Comparison of ENCODE assay signal across 14 mouse cellular contexts in the genomic region with DNA sequence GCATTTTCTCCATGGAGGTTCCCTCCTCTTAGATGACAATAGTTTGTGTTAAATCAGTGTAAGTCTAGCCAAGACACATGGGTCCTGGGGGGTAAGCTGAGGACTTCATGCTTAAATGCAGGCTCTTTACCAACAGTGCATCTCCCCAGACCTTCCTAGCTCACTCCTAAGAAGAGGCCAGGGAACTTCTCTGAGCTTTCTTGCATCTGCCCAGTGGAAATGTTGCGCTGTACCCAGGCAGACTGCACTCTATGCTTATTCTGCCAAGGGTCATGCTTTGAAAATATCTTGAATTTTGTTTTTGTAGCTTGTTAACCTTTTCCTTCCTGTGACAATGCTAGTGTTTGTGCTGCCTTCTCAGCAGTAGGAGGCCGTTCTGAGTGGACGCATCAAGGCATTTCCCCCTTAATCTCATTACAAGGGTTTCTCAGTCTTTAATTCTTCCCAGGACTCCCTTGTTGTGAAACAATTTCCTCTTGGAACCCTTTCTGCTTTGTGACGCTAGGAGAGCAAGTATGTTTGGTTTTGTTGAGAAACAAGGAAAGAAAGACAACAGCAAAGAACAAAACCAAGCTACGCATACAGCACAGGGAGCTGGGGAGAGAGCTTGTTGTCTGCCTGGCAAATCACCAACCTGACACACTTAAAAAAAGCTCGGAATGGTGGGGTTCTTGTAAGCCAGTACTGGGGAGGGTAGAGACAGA.
A peak's percentile ranks its signal among the peaks of the same experiment; 100 is the strongest.
DNase-seq lines count a peak whose midpoint lies in the region; ATAC-seq and TF ChIP-seq lines count a peak whose summit lies in the region.
"Had no signal": no experiment of that assay in that cellular context is flagged by ENCODE, and none has a peak within 500 bp of the region (broad histone marks: within the 10 kb centered on the region; RNA-seq: fewer than 3 reads in every experiment).

No protein-coding gene starts in this region.

- H3K4me3 ChIP-seq in heart, adult 2 months = no peak overlapping the region
- no peak overlapping the region for H3K4me3 ChIP-seq in midbrain, embryonic 10.5 days
- no peak overlapping the region for H3K4me3 ChIP-seq in midbrain, embryonic 16.5 days (ENCODE audit: low read depth, low read length)
- no peak overlapping the region for H3K4me3 ChIP-seq in heart, embryonic 16.5 days (ENCODE audit: low read length)
- no peak overlapping the region for H3K4me3 ChIP-seq in midbrain, embryonic 15.5 days
- H3K4me3 ChIP-seq: neural tube, embryonic 12.5 days; stomach, embryonic 15.5 days had no signal

- no peak overlapping the region for H3K9ac ChIP-seq in heart, adult 2 months (ENCODE audit: low read depth, low read length)
- H3K9ac ChIP-seq in midbrain, embryonic 16.5 days (ENCODE audit: low read depth, low read length) = no peak overlapping the region
- no peak overlapping the region for H3K9ac ChIP-seq in heart, embryonic 16.5 days (ENCODE audit: low read length)
- H3K9ac ChIP-seq in midbrain, embryonic 15.5 days = no peak overlapping the region
- H3K9ac ChIP-seq: lung, embryonic 14.5 days; neural tube, embryonic 12.5 days; stomach, embryonic 15.5 days had no signal

- no peak for TF ChIP-seq POLR2A in heart, adult 2 months (IDR thresholded peaks at IDR 0.05; ENCODE audit: insufficient read depth, low read depth, low read length)

- peak overlapping the region; percentile 64 for H3K27ac ChIP-seq in heart, adult 2 months
- H3K27ac ChIP-seq in midbrain, embryonic 10.5 days (replicated peaks) = 0 out of 2 replicates have a peak overlapping the region, but pooled peaks have one; percentile 23
- H3K27ac ChIP-seq in midbrain, embryonic 16.5 days (ENCODE audit: low read length) = no peak overlapping the region
- H3K27ac ChIP-seq in heart, embryonic 16.5 days (ENCODE audit: low read length) = peak overlapping the region; percentile 37; the same call in 1 of the 2 replicates
- H3K27ac ChIP-seq in midbrain, embryonic 15.5 days = peak overlapping the region; percentile 22; the same call in 1 of the 2 replicates
- H3K27ac ChIP-seq: neural tube, embryonic 12.5 days; stomach, embryonic 15.5 days had no signal

- no peak for ATAC-seq in midbrain, embryonic 16.5 days
- no peak for ATAC-seq in heart, embryonic 16.5 days (replicated peaks; ENCODE audit: extremely low read depth, insufficient read depth, low FRiP score)
- ATAC-seq in midbrain, embryonic 15.5 days (replicated peaks) = no peak
- ATAC-seq: Patski had no signal

- intact Hi-C loops in heart, adult 2 months (cut with DNase I) = no loop called here
- intact Hi-C loops in heart, postnatal 14 days (cut with DNase I) = no loop called here

- no peaks in the 10 kb centered on the region for H3K36me3 ChIP-seq in heart, adult 2 months (ENCODE audit: control insufficient read depth, insufficient read depth, low read length)
- H3K36me3 ChIP-seq in midbrain, embryonic 10.5 days = no peaks in the 10 kb centered on the region
- H3K36me3 ChIP-seq in midbrain, embryonic 16.5 days (ENCODE audit: control insufficient read depth, insufficient read depth, low read length) = no peaks in the 10 kb centered on the region
- no peaks in the 10 kb centered on the region for H3K36me3 ChIP-seq in heart, embryonic 16.5 days (ENCODE audit: control insufficient read depth, insufficient read depth)
- H3K36me3 ChIP-seq in midbrain, embryonic 15.5 days (replicated peaks) = no peaks in the 10 kb centered on the region
- H3K36me3 ChIP-seq: neural tube, embryonic 12.5 days; stomach, embryonic 15.5 days had no signal

- H3K9me3 ChIP-seq in midbrain, embryonic 10.5 days (replicated peaks) = no peaks in the 10 kb centered on the region
- H3K9me3 ChIP-seq in midbrain, embryonic 16.5 days (replicated peaks; ENCODE audit: control insufficient read depth, low read length, poor library complexity, severe bottlenecking) = no peaks in the 10 kb centered on the region
- H3K9me3 ChIP-seq in heart, embryonic 16.5 days (replicated peaks; ENCODE audit: control insufficient read depth, low read length) = no peaks in the 10 kb centered on the region
- H3K9me3 ChIP-seq in midbrain, embryonic 15.5 days = no peaks in the 10 kb centered on the region
- H3K9me3 ChIP-seq: neural tube, embryonic 12.5 days; stomach, embryonic 15.5 days had no signal

- H3K4me1 ChIP-seq in heart, adult 2 months (ENCODE audit: control insufficient read depth, insufficient read depth, low read length) = peaks cover 5% of the 10 kb centered on the region; the same call in 1 of the 2 replicates
- H3K4me1 ChIP-seq in midbrain, embryonic 10.5 days = peaks cover 25% of the 10 kb centered on the region
- peaks cover 16% of the 10 kb centered on the region for H3K4me1 ChIP-seq in midbrain, embryonic 16.5 days (ENCODE audit: control insufficient read depth, insufficient read depth, low read length)
- peaks cover 4% of the 10 kb centered on the region; the same call in 1 of the 2 replicates for H3K4me1 ChIP-seq in heart, embryonic 16.5 days (ENCODE audit: control insufficient read depth, insufficient read depth, low read length)
- peaks cover 15% of the 10 kb centered on the region for H3K4me1 ChIP-seq in midbrain, embryonic 15.5 days
- H3K4me1 ChIP-seq: stomach, embryonic 15.5 days had no signal

- no peak for TF ChIP-seq EP300 in heart, adult 2 months (IDR thresholded peaks at IDR 0.05; ENCODE audit: insufficient read depth, low read depth, low read length)

- H3K4me2 ChIP-seq in midbrain, embryonic 16.5 days (ENCODE audit: low read length) = no peak overlapping the region
- H3K4me2 ChIP-seq in heart, embryonic 16.5 days (ENCODE audit: low read depth, low read length) = no peak overlapping the region
- H3K4me2 ChIP-seq in midbrain, embryonic 15.5 days = no peak overlapping the region
- H3K4me2 ChIP-seq: lung, embryonic 14.5 days; neural tube, embryonic 12.5 days; stomach, embryonic 15.5 days had no signal

- no peak for DNase-seq in heart, adult 2 months
- no peak for DNase-seq in heart, postnatal 14 days
- no peak for DNase-seq in midbrain, embryonic 10.5 days (ENCODE audit: low spot score)
- DNase-seq in spleen, postnatal 14 days (ENCODE audit: low spot score in 2 of 2) = no peak
- DNase-seq in spleen, postnatal 4 days (ENCODE audit: low spot score in 2 of 2) = no peak
- DNase-seq: adrenal gland, postnatal 10 days; cerebellum, adult 9-10 months; lung, embryonic 14.5 days had no signal

- no peaks in the 10 kb centered on the region for H3K79me2 ChIP-seq in heart, adult 2 months (replicated peaks; ENCODE audit: control insufficient read depth, insufficient read depth, low read length)

- no peaks in the 10 kb centered on the region for H3K27me3 ChIP-seq in heart, adult 2 months (ENCODE audit: control insufficient read depth, insufficient read depth, low read length)
- no peaks in the 10 kb centered on the region for H3K27me3 ChIP-seq in midbrain, embryonic 10.5 days (ENCODE audit: low read depth, poor library complexity, severe bottlenecking)
- H3K27me3 ChIP-seq in midbrain, embryonic 16.5 days (ENCODE audit: control insufficient read depth, insufficient read depth, low read depth, low read length) = no peaks in the 10 kb centered on the region
- H3K27me3 ChIP-seq in heart, embryonic 16.5 days (ENCODE audit: control insufficient read depth, insufficient read depth, low read length) = no peaks in the 10 kb centered on the region
- H3K27me3 ChIP-seq in midbrain, embryonic 15.5 days (replicated peaks) = no peaks in the 10 kb centered on the region
- H3K27me3 ChIP-seq: neural tube, embryonic 12.5 days; Patski; stomach, embryonic 15.5 days had no signal

- no peak for TF ChIP-seq CTCF in heart, adult 2 months (IDR thresholded peaks at IDR 0.05)

- WGBS in heart, adult 2 months = 55% methylated on average over 6 of the region's 6 CpGs
- WGBS in midbrain, embryonic 10.5 days = 30% methylated on average over 6 of the region's 6 CpGs
- 17% methylated on average over 6 of the region's 6 CpGs for WGBS in midbrain, embryonic 16.5 days
- 53% methylated on average over 6 of the region's 6 CpGs for WGBS in heart, embryonic 16.5 days
- WGBS in midbrain, embryonic 15.5 days = 20% methylated on average over 6 of the region's 6 CpGs
